Mouse (Mus musculus) bone marrow, adult 2 months (tissue): Measurements from ENCODE around the gene Fancc.

Experiments
- CTCF ChIP-seq: fragments of 200-500 bp; IDR thresholded peaks from 2 replicates; pipeline ENCODE4 v1.5.1; 2011; ENCODE audit warnings: low read length, control low read depth; ENCODE audit not compliant: control insufficient read depth, insufficient read depth
- POLR2A ChIP-seq: fragments of 200-500 bp; IDR thresholded peaks from 2 replicates; pipeline ENCODE4 v1.6.1; 2011; ENCODE audit warnings: low read depth, mild to moderate bottlenecking, control low read depth, low read length, borderline replicate concordance; ENCODE audit not compliant: control insufficient read depth

GRCm38 (mm10) chr13:63534981-63535380 lies 37.9 kb upstream of the Fancc start:
- TF ChIP-seq CTCF = no peak
- TF ChIP-seq POLR2A = no peak
